Mouse (Mus musculus): ENCODE measurements around the gene Atf7.

GRCm38 (mm10) chr15:102616174-102616573 lies 9.1 kb downstream of the Atf7 start:
- no peak for TF ChIP-seq CTCF (conservative IDR thresholded peaks at IDR 0.05; ENCODE audit: insufficient read depth, insufficient read length, low read depth, low read length)
- TF ChIP-seq POLR2A (IDR thresholded peaks at IDR 0.05; ENCODE audit: low read depth, low read length): no peak

Data from kidney, adult 2 months (tissue).